Mouse (Mus musculus): ENCODE measurements at regions not wholly inside any gene's neighbourhood (a gene's known extent, or its start where the extent isn't known, plus 50 kb on each side); places are given as distances from the start of the nearest gene placed in this dataset.

- TF ChIP-seq POLR2A (IDR thresholded peaks at IDR 0.05; ENCODE audit: borderline replicate concordance, insufficient read depth, low read length), result no peak
- no peak for TF ChIP-seq CTCF (IDR thresholded peaks at IDR 0.05; ENCODE audit: borderline replicate concordance, insufficient read depth, low read depth, low read length)
Observed at GRCm38 (mm10) chr13:107714001-107714400, 330.2 kb upstream of the Smim15 start.

Measured in cerebellum, adult 2 months (tissue).